Mouse (Mus musculus): Measurements from ENCODE around the gene Ino80d. TPM values are rescaled to one million over a fixed set of nuclear protein-coding genes. Genes with fewer than 3 reads are reported as not detected.

Gene Ino80d
- polyA plus RNA-seq, 1 experiment from 2014 or later: 20.0 TPM

DNA sequence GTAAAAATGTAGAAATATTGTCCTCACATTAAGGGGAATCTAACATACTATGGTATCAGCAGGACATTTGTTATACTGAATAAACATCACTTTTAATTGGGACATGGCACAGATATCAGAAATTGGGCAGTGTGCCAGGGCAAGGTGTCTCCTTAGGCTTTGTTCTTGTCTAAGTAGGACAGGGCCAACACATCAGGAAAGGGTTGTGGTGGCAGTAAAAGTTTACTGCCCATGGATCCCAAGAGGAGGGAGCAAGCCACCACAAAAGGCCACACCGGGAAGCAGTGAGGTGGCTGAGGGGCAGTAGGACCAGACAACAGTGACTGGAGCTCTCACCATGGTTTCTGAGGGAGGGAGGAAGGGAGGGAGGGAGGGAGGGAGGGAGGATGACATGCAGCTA, 121.1 kb downstream of the Ino80d start:
- H3K4me2 ChIP-seq (replicated peaks; ENCODE audit: low read depth, low read length): no peak overlapping the region
- no peaks in the 10 kb centered on the region for H3K27me3 ChIP-seq (ENCODE audit: control insufficient read depth, insufficient read depth, low read length)
- no peak overlapping the region for H3K4me3 ChIP-seq (ENCODE audit: low read depth, low read length)
- no peaks in the 10 kb centered on the region for H3K36me3 ChIP-seq (ENCODE audit: control insufficient read depth, insufficient read depth, low read length)
- no peaks in the 10 kb centered on the region for H3K4me1 ChIP-seq (ENCODE audit: control insufficient read depth, insufficient read depth, low read length)
- no peaks in the 10 kb centered on the region; the same call in 1 of the 2 replicates for H3K9me3 ChIP-seq (ENCODE audit: control insufficient read depth, low read depth, low read length)
- 68% methylated on average over 1 of the region's 1 CpGs for WGBS
- H3K9ac ChIP-seq (replicated peaks; ENCODE audit: low read depth, low read length): no peak overlapping the region
- H3K27ac ChIP-seq (ENCODE audit: low read length): no peak overlapping the region
- no peak for ATAC-seq (ENCODE audit: insufficient number of reproducible peaks, insufficient read depth, low FRiP score, low read depth)

DNA sequence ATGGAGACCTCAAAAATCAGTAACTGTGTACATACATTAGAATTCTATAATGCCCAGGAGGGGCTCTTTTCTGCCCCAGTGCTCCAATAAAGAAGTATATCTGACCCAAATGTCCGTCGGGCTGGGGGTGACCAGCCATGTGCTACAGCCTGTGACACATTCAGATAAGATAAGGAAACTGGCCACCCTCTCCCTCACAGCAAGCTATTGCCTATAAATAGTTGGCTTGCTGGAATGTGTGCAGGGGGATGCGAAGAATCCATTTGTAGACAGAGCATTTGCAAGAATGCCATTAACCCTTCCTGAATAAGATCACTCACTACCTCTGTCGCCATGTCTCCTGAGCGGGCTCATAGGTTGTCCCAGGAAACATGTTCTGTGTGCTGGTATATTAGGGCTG, 121.8 kb downstream of the Ino80d start:
- H3K9me3 ChIP-seq (ENCODE audit: control insufficient read depth, low read depth, low read length): no peaks in the 10 kb centered on the region; the same call in 1 of the 2 replicates
- no peak overlapping the region for H3K4me2 ChIP-seq (replicated peaks; ENCODE audit: low read depth, low read length)
- H3K9ac ChIP-seq (replicated peaks; ENCODE audit: low read depth, low read length): no peak overlapping the region
- no peak for ATAC-seq (ENCODE audit: insufficient number of reproducible peaks, insufficient read depth, low FRiP score, low read depth)
- H3K36me3 ChIP-seq (ENCODE audit: control insufficient read depth, insufficient read depth, low read length): no peaks in the 10 kb centered on the region
- H3K27me3 ChIP-seq (ENCODE audit: control insufficient read depth, insufficient read depth, low read length): no peaks in the 10 kb centered on the region
- 49% methylated on average over 5 of the region's 5 CpGs for WGBS
- no peaks in the 10 kb centered on the region for H3K4me1 ChIP-seq (ENCODE audit: control insufficient read depth, insufficient read depth, low read length)
- no peak overlapping the region for H3K4me3 ChIP-seq (ENCODE audit: low read depth, low read length)
- H3K27ac ChIP-seq (ENCODE audit: low read length): no peak overlapping the region

DNA sequence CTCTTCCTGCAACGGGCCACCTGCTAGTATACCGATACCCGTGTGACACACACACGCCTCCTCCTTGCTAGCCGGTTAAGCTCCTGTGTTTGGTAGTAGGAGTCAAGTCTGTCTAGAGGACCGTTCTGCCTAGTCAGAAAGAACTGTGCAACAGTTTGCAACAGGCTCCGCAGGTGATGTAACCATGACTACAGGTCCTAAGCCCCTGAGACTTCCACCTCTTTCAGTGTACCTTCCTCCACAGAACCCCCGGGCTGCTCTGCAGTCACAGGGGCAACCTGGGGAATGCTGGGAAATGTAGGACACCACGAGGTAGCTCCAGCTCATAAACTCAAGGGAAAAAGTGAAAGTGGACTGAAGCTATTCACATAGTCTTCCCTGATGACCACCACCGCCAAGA, 123.4 kb downstream of the Ino80d start:
- Histone ChIP-seq H3K27me3 (ENCODE audit: control insufficient read depth, insufficient read depth, low read length) (no peaks in the 10 kb centered on the region), H3K4me1 (ENCODE audit: control insufficient read depth, insufficient read depth, low read length) (no peaks in the 10 kb centered on the region), H3K4me2 (replicated peaks; ENCODE audit: low read depth, low read length) (no peak overlapping the region), H3K9ac (replicated peaks; ENCODE audit: low read depth, low read length) (no peak overlapping the region), H3K9me3 (ENCODE audit: control insufficient read depth, low read depth, low read length) (no peaks in the 10 kb centered on the region; the same call in 1 of the 2 replicates), H3K36me3 (ENCODE audit: control insufficient read depth, insufficient read depth, low read length) (no peaks in the 10 kb centered on the region), H3K4me3 (ENCODE audit: low read depth, low read length) (no peak overlapping the region), H3K27ac (ENCODE audit: low read length) (no peak overlapping the region)
- no peak for ATAC-seq (ENCODE audit: insufficient number of reproducible peaks, insufficient read depth, low FRiP score, low read depth)
- WGBS: 85% methylated on average over 10 of the region's 10 CpGs

DNA sequence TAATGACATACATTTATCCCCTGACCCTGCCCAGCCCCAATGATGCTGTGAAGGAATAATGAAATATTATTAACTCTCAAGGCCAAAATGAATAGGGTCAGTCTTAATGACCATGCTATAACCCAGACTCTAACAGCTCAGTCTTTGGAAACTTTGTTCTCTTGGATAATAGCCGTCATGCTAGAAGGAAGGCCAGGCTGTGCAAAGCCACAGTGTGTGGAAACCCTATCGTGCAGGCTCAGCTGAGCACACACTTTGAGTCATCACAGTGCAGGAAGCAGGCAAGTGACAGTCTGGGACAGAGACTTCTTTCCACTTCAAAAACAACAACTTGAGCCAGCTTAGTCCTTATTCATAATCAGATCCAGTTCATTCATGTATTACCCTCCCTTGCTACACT, 126.9 kb downstream of the Ino80d start:
- no peak overlapping the region for H3K4me2 ChIP-seq (replicated peaks; ENCODE audit: low read depth, low read length)
- H3K27ac ChIP-seq (ENCODE audit: low read length): no peak overlapping the region
- WGBS: 55% methylated on average over 2 of the region's 2 CpGs
- no peak overlapping the region for H3K4me3 ChIP-seq (ENCODE audit: low read depth, low read length)
- no peak overlapping the region for H3K9ac ChIP-seq (replicated peaks; ENCODE audit: low read depth, low read length)
- ATAC-seq (ENCODE audit: insufficient number of reproducible peaks, insufficient read depth, low FRiP score, low read depth): no peak
- no peaks in the 10 kb centered on the region for H3K9me3 ChIP-seq (ENCODE audit: control insufficient read depth, low read depth, low read length)
- no peaks in the 10 kb centered on the region for H3K4me1 ChIP-seq (ENCODE audit: control insufficient read depth, insufficient read depth, low read length)
- no peaks in the 10 kb centered on the region for H3K36me3 ChIP-seq (ENCODE audit: control insufficient read depth, insufficient read depth, low read length)
- no peaks in the 10 kb centered on the region for H3K27me3 ChIP-seq (ENCODE audit: control insufficient read depth, insufficient read depth, low read length)

DNA sequence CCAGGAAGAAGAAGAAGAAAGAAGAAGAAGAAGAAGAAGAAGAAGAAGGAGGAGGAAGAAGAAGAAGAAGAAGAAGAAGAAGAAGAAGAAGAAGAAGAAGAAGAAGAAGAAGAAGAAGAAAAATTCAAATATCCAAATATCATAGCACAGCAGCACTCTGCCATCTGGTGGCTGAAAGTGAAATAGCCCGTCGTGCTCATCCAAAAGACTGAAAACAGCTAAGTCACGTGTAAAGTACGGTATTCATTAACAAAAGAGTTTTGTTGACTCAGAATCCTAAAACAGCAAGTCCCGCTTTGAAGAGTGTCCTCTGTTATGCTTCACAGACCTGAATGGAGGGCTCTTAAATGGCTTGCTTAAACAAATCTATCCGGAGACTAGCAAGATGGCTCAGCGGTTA, 128.2 kb downstream of the Ino80d start:
- no peak overlapping the region for H3K4me3 ChIP-seq (ENCODE audit: low read depth, low read length)
- no peak for ATAC-seq (ENCODE audit: insufficient number of reproducible peaks, insufficient read depth, low FRiP score, low read depth)
- H3K9ac ChIP-seq (replicated peaks; ENCODE audit: low read depth, low read length): no peak overlapping the region
- no peaks in the 10 kb centered on the region for H3K4me1 ChIP-seq (ENCODE audit: control insufficient read depth, insufficient read depth, low read length)
- WGBS: 18% methylated on average over 7 of the region's 7 CpGs
- H3K27me3 ChIP-seq (ENCODE audit: control insufficient read depth, insufficient read depth, low read length): no peaks in the 10 kb centered on the region
- H3K36me3 ChIP-seq (ENCODE audit: control insufficient read depth, insufficient read depth, low read length): no peaks in the 10 kb centered on the region
- no peak overlapping the region for H3K4me2 ChIP-seq (replicated peaks; ENCODE audit: low read depth, low read length)
- no peaks in the 10 kb centered on the region for H3K9me3 ChIP-seq (ENCODE audit: control insufficient read depth, low read depth, low read length)
- no peak overlapping the region for H3K27ac ChIP-seq (ENCODE audit: low read length)

DNA sequence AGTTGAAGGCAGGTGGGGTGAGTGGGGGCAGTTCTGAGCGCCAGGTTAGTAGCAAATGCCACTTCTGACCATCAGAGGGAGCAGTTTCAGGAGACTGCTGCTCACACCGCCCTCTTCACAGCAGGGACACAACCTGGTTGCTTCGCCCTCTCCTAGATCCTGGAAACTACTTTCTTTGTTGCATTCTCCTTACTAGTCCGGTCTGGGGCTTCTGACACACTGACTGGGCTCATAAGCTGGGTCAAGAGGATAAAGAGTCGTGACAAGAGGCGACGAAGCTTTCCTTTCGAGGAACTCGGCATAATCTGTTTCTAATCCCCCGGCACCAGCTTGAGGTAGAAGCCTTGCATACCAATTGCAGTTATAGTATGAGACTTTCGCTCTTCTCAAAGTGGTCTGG, 129.9 kb downstream of the Ino80d start:
- no peak overlapping the region for H3K4me3 ChIP-seq (ENCODE audit: low read depth, low read length)
- ATAC-seq (ENCODE audit: insufficient number of reproducible peaks, insufficient read depth, low FRiP score, low read depth): no peak
- no peaks in the 10 kb centered on the region for H3K9me3 ChIP-seq (ENCODE audit: control insufficient read depth, low read depth, low read length)
- H3K9ac ChIP-seq (replicated peaks; ENCODE audit: low read depth, low read length): no peak overlapping the region
- H3K4me2 ChIP-seq (replicated peaks; ENCODE audit: low read depth, low read length): peak overlapping the region; percentile 10; the same call in 1 of the 2 replicates
- H3K27me3 ChIP-seq (ENCODE audit: control insufficient read depth, insufficient read depth, low read length): no peaks in the 10 kb centered on the region
- H3K4me1 ChIP-seq (ENCODE audit: control insufficient read depth, insufficient read depth, low read length): no peaks in the 10 kb centered on the region
- H3K27ac ChIP-seq (ENCODE audit: low read length): no peak overlapping the region
- 35% methylated on average over 11 of the region's 11 CpGs for WGBS
- H3K36me3 ChIP-seq (ENCODE audit: control insufficient read depth, insufficient read depth, low read length): no peaks in the 10 kb centered on the region

DNA sequence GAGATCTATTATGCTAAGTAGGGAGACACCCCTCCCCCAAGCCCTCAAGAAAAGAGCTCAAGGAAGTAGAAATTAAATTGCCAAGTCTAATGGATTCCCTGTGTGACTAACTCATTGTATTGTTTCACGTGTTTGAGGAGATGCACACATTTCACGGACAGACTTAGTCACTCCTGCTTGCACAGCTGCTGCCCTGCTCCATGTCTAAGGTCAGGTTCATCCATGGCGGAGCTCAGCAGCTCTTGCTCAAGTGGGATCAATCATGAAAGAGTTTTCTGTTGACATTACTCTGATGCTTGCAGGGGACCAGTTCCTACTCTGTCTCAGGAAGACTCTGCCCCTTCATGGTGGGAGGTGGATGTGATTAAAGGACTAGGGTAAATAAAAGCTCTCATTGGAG, 137.7 kb downstream of the Ino80d start:
- no peak overlapping the region for H3K27ac ChIP-seq (ENCODE audit: low read length)
- H3K9ac ChIP-seq (replicated peaks; ENCODE audit: low read depth, low read length): no peak overlapping the region
- no peaks in the 10 kb centered on the region for H3K36me3 ChIP-seq (ENCODE audit: control insufficient read depth, insufficient read depth, low read length)
- H3K4me1 ChIP-seq (ENCODE audit: control insufficient read depth, insufficient read depth, low read length): no peaks in the 10 kb centered on the region
- no peak overlapping the region for H3K4me2 ChIP-seq (replicated peaks; ENCODE audit: low read depth, low read length)
- 47% methylated on average over 3 of the region's 3 CpGs for WGBS
- H3K27me3 ChIP-seq (ENCODE audit: control insufficient read depth, insufficient read depth, low read length): no peaks in the 10 kb centered on the region
- no peak overlapping the region for H3K4me3 ChIP-seq (ENCODE audit: low read depth, low read length)
- H3K9me3 ChIP-seq (ENCODE audit: control insufficient read depth, low read depth, low read length): no peaks in the 10 kb centered on the region
- no peak for ATAC-seq (ENCODE audit: insufficient number of reproducible peaks, insufficient read depth, low FRiP score, low read depth)

DNA sequence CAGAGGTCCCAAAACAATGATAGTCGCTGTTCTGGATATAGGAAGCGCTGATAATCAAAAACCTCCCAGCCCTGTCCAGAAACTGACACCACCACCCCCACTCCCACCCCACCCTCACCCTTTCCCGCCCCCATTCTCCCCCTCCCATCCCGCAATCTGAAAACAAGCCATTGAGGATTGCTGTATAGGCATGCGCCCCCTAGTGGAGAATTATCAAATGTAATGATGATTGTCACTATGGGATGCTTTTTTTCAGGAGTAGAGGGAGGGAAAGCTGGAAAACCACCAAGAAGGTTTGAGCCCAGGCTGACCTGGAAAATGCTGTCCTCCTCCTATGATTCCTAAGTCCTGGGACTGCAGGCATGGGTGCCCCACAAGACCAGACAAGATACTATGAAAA, 147.6 kb downstream of the Ino80d start:
- no peaks in the 10 kb centered on the region for H3K9me3 ChIP-seq (ENCODE audit: control insufficient read depth, low read depth, low read length)
- no peak overlapping the region for H3K4me3 ChIP-seq (ENCODE audit: low read depth, low read length)
- no peak overlapping the region for H3K4me2 ChIP-seq (replicated peaks; ENCODE audit: low read depth, low read length)
- H3K4me1 ChIP-seq (ENCODE audit: control insufficient read depth, insufficient read depth, low read length): no peaks in the 10 kb centered on the region
- H3K27me3 ChIP-seq (ENCODE audit: control insufficient read depth, insufficient read depth, low read length): no peaks in the 10 kb centered on the region
- 22% methylated on average over 5 of the region's 5 CpGs for WGBS
- no peak for ATAC-seq (ENCODE audit: insufficient number of reproducible peaks, insufficient read depth, low FRiP score, low read depth)
- H3K36me3 ChIP-seq (ENCODE audit: control insufficient read depth, insufficient read depth, low read length): no peaks in the 10 kb centered on the region
- H3K27ac ChIP-seq (ENCODE audit: low read length): no peak overlapping the region
- no peak overlapping the region for H3K9ac ChIP-seq (replicated peaks; ENCODE audit: low read depth, low read length)

DNA sequence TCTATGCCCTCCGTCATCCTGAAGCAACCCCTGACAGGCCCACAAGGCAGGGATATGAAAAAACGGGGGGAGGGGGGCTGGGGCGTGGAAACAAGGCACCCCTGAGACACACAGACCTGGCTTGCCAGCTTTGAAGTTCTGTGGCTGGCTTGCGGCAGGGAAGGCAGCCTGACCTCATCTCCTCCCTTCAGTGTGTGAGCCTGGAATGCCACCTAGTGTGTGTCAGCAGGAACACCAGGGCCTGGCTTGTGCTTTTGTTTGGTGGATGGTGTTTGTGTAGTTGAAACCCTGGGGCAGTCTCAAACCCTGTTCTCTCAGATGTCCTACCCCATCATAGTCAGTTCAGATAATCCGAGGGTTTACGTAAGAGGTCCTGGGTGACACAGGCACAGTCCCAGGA, 150.2 kb downstream of the Ino80d start:
- Histone ChIP-seq H3K4me3 (ENCODE audit: low read depth, low read length) (no peak overlapping the region), H3K9ac (replicated peaks; ENCODE audit: low read depth, low read length) (no peak overlapping the region), H3K27me3 (ENCODE audit: control insufficient read depth, insufficient read depth, low read length) (no peaks in the 10 kb centered on the region), H3K9me3 (ENCODE audit: control insufficient read depth, low read depth, low read length) (no peaks in the 10 kb centered on the region), H3K27ac (ENCODE audit: low read length) (no peak overlapping the region), H3K4me2 (replicated peaks; ENCODE audit: low read depth, low read length) (no peak overlapping the region), H3K36me3 (ENCODE audit: control insufficient read depth, insufficient read depth, low read length) (no peaks in the 10 kb centered on the region), H3K4me1 (ENCODE audit: control insufficient read depth, insufficient read depth, low read length) (no peaks in the 10 kb centered on the region)
- 21% methylated on average over 6 of the region's 6 CpGs for WGBS
- ATAC-seq (ENCODE audit: insufficient number of reproducible peaks, insufficient read depth, low FRiP score, low read depth): peak; percentile 84
